Mouse (Mus musculus) frontal cortex, adult 2 months (tissue): ENCODE results near the gene Tex19.1. TPM values are rescaled to one million over a fixed set of nuclear protein-coding genes. Genes with fewer than 3 reads are reported as not detected.
"Not testable (repeated sequence)": the region's sequence is repeated elsewhere in the genome, so short reads cannot be mapped to it uniquely, and the experiment has no call there.

Source experiments
- DNase-seq, 2 experiments: peaks; one replicate each; pipeline ENCODE4 v3.0.0; 2022; ENCODE audit warnings: low spot score in 1 of 2; ENCODE audit errors: extremely low spot score in 1 of 2
- polyA plus RNA-seq: library from polyadenylated mRNA; depleted of rRNA; stranded (reverse); fragments of >200 nt; gene quantifications from 2 replicates; pipeline ENCODE4 v1.2.3, GENCODE M21; 2012; rRNA removed

Tex19.1 gene
- polyA plus RNA-seq, result 0.04 and 0.13 TPM in 2 replicates

DNA sequence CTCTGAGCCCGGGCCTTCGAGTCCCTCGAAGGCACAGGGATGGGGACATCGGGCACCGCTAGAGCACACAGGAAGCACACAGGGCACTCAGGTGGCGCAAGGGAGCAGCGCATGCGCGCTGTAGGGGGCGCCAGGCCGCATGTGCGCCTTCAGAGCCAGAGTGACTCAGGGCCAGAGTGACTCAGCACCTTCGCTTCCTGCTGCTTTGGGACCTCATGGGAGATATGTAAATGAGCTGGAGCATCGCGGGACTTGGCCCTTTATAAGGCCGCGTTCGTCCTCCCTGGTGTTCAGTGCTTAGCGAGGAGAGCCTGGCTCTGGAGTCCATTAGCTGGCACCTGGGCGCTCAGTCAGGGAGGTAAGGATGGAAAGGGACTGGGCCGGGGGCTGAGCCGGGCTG lies at the start of gene Tex19.1:
Tex19.1 (plus strand) TSS at position 279 of the 400 bp plus-strand sequence.
- no peak for DNase-seq

DNA sequence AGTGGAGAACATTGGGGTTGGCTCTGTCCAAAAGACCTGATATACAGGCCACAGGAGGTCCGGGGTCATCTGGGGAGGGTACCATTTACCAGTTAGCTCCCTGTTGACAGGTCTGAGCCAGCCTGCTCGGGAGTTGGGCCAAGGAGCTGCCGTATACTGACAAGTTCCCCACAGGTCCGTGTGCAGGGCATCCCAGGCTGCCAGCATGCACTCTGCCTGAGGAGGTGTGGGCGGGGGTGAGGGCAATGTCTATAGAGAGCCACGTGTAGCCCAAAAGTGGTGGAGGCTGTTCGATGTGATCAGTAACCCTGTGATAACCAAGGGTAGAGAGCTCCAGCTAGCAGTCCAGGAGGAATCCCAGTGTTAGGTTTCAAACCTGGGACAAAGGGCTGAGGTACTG lies 46.2 kb upstream of the Tex19.1 start:
- no peak for DNase-seq

- no peak for DNase-seq
These were observed 45.3 kb upstream of the Tex19.1 start for GRCm38 (mm10) chr11:121100692-121101091.

DNA sequence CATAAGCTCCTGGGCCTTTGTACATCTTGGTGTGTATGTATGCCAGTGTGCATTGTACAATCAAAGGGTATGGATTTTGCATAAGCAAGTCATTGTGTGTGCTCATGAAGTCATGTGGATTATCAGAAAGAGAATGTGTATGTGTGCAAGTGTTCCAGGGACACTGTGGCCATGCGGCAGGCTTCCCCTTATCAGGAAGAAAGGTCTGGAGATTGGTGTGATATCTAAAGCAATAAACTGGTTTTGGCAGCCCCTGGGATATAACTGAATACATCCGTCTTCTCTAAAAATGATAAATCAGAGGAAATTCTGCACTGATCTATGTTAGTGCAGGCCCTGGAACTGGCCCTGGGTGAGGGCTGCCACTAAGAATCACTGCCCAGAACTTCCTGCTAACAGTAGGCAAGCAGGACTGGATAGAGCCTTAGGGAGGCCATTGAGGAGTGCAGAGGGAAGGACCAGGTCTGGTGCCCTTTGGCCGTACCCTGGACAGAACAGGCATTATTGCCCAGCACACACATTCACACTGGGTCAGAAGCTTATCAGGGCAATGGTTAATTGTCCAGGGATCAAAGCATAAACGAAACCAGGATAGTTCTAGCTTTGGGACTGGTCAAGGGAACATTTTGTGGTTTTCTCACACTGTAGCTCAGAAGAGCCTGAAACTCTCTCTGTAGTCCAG lies 44.7 kb upstream of the Tex19.1 start:
- no peak for DNase-seq

GRCm38 (mm10) chr11:121107242-121107641 lies 38.7 kb upstream of the Tex19.1 start:
- DNase-seq, result not testable (repeated sequence)

- no peak for DNase-seq
These were observed 37.9 kb upstream of the Tex19.1 start for GRCm38 (mm10) chr11:121108061-121108460.

- no peak for DNase-seq
These were observed 36.0 kb upstream of the Tex19.1 start for GRCm38 (mm10) chr11:121109986-121110385.

DNA sequence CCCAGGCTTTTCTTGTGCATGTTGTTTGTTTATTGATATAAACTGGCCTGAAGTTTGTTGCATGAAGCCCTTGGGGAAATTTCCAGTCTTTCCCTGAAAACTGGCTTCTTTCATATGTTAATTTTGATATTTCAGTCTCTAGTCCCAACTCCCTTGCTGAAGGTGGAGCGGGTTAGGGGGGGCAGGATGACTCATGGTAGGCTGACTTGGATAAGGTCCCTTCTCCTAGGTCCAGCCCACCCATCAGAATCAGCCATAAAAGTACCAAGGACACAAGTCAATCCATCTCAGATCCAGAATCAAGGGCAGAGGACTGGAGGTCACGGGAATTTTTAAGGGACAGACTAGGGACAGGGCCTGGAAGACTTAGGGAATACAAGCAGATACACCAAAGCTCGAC lies 34.9 kb upstream of the Tex19.1 start:
- DNase-seq, result no peak

DNA sequence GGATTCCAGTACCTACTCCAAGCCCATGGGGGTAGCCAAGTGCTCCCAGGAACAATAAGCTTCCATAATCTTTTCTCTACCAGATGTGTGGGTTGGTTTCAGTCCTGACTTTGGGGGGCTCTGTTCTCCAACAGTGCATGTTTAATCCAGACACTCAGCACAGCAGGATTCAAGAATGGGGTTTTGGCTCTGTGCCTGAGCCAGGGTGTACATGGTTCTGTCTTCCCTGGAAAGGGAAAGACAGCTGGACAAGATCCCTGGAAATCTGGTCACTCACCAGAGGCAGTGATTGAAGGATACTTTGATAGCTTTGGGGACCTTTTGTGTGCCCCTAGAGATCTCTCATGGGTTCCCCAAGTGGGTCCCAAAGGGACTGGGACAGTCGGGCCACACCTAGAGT lies 34.3 kb upstream of the Tex19.1 start:
- no peak for DNase-seq

GRCm38 (mm10) chr11:121112091-121112775 lies 33.7 kb upstream of the Tex19.1 start:
- DNase-seq, result no peak

GRCm38 (mm10) chr11:121118106-121118505 lies 27.8 kb upstream of the Tex19.1 start:
- no peak for DNase-seq

- no peak for DNase-seq
These were observed 27.4 kb upstream of the Tex19.1 start, which contains the start of gene Tex19.2 for GRCm38 (mm10) chr11:121118577-121118976. Gene Tex19.2 (minus strand): TSS chr11:121118677.

GRCm38 (mm10) chr11:121121151-121121550 lies 24.8 kb upstream of the Tex19.1 start:
- DNase-seq, result no peak

DNA sequence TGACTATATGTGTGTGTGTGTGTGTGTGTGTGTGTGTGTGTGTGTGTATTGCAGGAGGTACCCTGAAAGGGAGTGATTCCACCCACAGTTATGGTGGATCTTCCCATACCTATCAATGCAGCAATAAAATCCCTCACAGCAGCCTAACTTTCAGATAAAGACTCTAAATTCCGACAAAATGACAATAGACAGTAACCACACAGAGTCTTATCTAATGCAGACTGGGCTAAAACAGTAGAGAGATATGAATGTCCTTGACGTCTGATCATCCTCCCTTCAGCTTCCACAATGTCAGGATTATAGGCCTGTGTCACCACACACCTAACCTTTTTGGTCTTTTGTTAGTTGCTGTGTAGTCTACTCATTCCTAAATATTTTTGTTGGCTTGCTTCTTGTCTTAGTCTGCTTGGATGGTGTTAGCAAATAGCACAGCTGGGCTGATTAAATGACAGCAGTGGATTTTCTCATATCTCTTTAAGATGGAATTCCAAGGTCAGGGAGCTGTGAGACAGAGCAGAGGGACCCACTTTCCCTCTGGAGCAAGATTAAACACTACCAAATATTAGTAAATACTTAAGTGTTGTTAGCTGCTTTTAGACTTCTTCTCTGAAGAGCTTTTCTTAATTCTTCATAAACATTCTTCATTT lies 23.8 kb upstream of the Tex19.1 start:
- DNase-seq, result no peak

DNA sequence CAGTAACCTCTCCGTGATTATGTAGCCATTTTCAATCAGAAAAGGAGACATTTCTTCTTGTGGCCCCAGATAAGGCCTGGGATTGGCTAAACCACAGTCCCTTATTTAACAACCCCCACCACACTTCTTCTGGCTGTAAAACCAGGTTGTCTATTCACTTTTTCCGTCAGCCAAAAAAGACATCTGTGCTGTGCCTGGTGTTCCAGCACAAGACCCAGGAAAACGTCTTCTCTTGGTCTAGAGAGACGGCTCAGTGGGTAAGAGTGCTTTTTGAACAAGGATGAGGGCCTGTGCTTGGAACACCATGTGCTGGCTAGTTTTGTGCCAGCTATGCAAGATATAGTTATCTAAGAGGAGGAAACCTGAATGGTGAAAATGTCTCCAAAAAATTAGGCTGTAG lies 22.5 kb upstream of the Tex19.1 start:
- DNase-seq, result no peak

GRCm38 (mm10) chr11:121125522-121126172 lies 20.3 kb upstream of the Tex19.1 start:
- DNase-seq, result no peak

DNA sequence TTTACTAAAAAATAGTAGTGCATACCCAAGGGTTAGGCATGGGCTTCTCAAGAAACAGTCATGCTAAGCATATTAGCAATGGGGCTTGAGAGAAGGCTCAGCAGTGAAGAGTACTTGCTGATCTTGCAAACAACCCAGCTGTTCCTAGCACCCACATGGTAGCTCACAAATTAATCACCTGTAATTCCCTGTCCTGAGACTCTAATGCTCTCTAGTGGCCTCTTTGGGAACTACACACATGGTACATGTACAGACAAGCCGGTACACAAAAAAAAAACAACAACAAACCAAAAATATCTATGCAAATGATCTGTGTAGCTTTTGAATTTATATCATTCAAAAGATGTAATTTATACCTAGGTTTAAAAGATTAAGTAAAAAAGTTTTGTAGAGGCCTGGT lies 19.5 kb upstream of the Tex19.1 start:
- no peak for DNase-seq

DNA sequence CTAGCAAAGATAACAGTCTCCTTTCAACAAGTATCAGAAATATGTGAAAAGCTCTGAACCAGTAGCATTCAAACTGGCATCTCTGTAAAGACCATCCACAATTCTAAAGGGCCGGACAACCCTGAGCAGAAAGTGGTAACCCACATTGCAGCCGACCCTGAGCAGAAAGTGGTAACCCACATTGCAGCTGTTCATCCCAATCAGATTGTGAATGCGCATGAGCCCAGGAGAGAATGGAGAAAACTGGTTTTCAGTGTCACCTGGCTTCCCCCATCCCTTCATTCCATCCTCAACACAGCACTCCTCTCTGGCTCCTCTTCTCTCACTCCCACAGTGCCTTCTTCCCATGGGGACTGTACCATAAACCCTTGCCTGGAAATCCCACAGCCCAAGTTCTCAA lies 18.5 kb upstream of the Tex19.1 start:
- DNase-seq, result no peak

DNA sequence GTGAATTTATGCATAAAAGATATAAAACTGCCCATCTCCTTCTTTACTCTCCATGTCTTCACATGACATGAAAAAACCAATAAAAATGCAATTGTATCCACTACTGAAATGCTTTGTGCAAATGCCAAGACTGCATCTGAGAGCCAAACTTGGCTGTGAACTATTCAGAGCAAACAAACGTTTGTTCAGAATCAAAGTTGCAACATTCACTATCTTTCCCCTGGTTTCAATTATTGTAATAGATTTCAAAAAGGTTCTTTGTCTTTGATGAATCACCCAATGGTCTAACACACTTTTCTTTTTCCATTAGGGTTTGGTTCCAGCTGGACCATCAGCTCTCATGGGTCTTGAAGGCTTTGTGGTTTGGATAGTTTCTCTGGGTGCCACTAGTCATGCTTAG lies 16.3 kb upstream of the Tex19.1 start:
- DNase-seq, result no peak

GRCm38 (mm10) chr11:121134600-121134999 lies 11.3 kb upstream of the Tex19.1 start:
- DNase-seq, result no peak

- DNase-seq, result no peak
These were observed 8.3 kb upstream of the Tex19.1 start for GRCm38 (mm10) chr11:121137682-121138081.
